Mouse (Mus musculus): ENCODE data around the gene Gstp2.

DNA sequence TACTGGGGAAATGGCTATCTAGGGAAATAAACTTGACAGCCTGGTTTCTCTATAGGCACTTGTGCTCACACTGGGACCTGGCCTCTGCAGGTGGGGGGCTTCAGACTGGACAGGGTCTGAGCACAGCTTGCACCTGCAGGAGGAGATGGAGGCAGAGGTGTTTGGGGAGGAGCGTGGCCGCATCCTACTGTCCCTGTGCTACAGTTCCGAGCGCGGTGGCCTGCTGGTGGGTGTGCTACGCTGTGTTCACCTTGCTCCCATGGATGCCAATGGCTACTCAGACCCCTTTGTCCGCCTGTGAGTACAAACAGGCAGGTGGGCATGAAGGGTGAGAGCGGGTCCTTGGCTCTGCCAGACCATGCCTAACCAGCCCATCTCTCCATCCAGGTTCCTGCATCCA lies 39.9 kb downstream of the Gstp2 start:
- TF ChIP-seq CTCF (conservative IDR thresholded peaks at IDR 0.05; ENCODE audit: low read length) (no peak), POU5F1 (IDR thresholded peaks at IDR 0.05; ENCODE audit: borderline replicate concordance, low read length) (no peak)

Data from E14TG2a.4 (cell line).